In genomic region chr9:96536093-96536492, GRCm38 (mm10) we compare ENCODE assay signal across 19 mouse cellular contexts. TPM values are rescaled to one million over a fixed set of nuclear protein-coding genes. Genes with fewer than 3 reads are reported as not detected.
"Had no signal": no experiment of that assay in that cellular context is flagged by ENCODE, and none has a peak within 500 bp of the region (broad histone marks: within the 10 kb centered on the region; RNA-seq: fewer than 3 reads in every experiment).

No protein-coding gene starts in this region.

RNA-seq across cellular contexts. Expression of gene Gm28729, which starts 11.0 kb away (rescaled TPM):
- total RNA-seq: gastrocnemius, adult 2 months; heart, adult 2 months; heart, postnatal 10 days; heart, postnatal 25 days; heart, postnatal 4 days; left cerebral cortex, adult 2 months; left cerebral cortex, postnatal 36 days; liver, adult 2 months had no signal
- polyA plus RNA-seq: heart, adult 2 months; heart, embryonic 11.5 days; heart, embryonic 14.5 days; heart, embryonic 16.5 days; inflammation-experienced regulatory T-cells, adult 6 months; intestine, embryonic 15.5 days; intestine, postnatal 0 days; kidney, embryonic 14.5 days; kidney, embryonic 16.5 days; limb, embryonic 10.5 days; limb, embryonic 12.5 days; liver, adult 2 months; liver, embryonic 16.5 days had no signal
